Mouse (Mus musculus) central nervous system, embryonic 14 days (tissue): Measurements from ENCODE around the gene Prdm9. TPM values are rescaled to one million over a fixed set of nuclear protein-coding genes. Genes with fewer than 3 reads are reported as not detected.

Experiments
- polyA plus RNA-seq: library from polyadenylated mRNA; depleted of rRNA; stranded (reverse); fragments of >200 nt; gene quantifications from 2 replicates; pipeline ENCODE4 v1.2.3, GENCODE M21; 2012; rRNA removed

The Prdm9 gene
- 4.1 TPM in 2 replicates for polyA plus RNA-seq

DNA sequence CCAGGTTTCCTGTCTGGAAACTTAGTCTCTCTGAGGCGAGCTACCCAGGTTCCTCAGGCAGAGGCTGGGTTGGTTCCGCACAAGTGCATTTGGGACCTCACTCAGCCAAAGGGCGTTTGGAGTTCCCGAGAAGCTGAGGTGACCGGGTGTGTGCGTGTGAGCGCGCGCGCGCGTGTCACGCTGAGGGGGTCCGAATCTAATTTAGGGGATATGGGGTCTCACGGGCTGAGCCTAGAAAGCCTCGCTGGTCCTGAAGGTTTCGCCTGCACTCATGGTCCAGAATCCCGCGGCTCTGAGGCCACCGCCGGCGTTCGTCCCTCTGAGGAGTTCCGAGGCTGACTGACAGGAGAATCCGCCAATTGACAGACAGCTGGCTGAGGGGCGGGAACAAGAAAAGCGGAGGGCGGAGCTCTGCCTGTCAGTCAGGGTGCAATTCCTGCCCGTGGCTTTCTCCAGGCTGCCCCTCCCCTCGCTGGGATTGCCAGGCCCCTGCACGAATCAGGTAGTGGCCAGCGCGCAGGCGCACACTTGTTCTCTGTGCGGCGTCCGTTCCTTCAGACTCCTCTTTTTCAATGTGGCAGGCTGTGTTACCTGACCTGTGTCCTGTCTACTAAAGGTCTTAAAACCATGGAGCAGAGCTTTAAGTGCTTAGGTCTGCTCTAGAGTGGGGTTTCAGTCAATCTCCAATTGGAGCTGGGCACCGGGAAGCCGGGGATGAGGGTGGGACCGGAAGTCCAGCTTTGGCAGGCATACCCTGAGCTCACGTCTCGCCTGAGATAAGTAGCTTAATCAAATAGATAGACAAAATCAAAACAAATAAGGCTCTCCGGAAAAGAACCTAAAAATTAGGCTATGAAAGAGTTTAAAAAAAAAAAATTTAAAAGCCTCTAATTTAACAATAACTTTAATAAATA lies at the start of gene Prdm9:
Prdm9 (minus strand) TSS at position 341 of the 914 bp plus-strand sequence.

DNA sequence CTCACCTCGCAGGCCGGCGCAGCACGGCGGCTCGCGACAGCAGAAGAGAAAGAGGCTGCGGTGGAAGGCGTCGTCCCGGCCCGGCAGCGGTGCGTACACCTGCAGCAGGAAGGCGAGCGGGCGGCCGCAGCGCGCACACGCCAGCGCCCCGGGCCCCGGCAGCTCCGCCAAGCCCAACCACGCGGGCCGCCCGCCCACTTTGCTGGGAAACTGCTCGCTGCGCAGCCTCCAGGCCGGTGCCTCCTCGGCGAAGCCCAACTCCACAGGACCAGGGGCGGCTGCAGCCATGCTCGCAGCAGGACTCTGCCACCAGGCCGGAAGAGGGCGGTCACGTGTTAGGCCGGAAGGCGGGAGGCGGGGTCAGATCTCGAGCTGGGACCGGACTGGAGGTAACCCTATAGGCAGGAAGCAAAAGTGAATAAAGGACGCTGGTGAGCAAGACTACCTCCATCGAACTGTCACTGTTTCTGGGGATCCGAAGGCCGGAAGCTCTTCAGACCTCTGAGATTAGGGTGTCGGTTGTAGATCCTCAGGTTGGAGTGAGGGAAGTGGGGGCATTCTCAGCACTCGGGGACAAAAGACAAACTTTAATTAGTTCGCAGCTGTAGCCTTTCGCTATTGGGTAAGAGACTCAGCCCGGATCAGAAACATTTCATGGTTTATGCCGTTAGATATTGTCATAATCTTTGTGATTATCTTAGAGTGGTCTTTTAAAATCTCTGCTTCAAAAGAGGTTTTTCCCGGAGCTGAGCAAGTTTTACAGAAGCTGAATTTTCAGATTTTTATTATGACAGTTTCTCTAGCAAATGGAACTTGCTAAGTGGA lies 37.0 kb downstream of the Prdm9 start, which contains the start of gene Pdcd2:
Pdcd2 (minus strand) TSS at position 316 of the 825 bp plus-strand sequence.

DNA sequence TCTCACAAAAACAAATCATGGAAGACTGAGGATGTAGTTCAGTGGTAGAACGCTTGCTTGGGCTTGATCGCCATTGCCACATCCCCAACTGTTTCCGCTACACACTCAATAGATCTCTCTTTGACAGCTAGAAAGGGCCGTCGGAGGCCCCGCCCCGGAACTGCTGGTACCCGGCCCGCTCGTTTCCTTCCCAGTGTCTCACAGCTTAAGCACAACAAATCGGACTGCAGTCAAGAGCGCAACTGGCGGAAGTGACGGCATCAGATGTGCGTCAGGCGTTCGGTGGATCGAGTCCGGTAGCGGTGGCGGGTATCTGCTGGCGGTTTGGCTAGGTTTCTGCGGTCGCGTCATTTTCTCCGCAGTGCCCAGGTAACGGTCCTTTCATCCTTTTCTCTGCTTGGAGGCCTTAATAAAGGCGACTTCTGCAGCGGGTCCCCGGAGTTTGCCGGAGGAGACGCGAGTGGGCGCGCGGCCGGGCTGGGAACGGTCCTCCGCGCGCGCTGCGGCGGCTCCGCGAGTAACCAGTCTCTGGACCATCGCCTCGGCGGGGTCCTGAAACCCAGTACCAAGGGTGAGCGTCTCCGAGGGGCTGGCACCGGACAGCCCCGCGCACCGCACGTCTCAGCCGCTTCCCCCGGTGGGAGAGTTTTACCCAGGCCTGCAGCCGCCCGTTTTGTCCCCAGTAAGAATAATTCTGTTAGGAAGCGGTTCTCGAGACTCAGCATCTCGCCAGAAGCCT lies 64.3 kb downstream of the Prdm9 start, which contains the start of the genes Psmb1 and Tbp:
Psmb1 (minus strand) TSS at position 96 of the 739 bp plus-strand sequence.
Tbp (plus strand) TSS at position 233 of the 739 bp plus-strand sequence.

Other genes starting within 250 kb of the Prdm9 start
- gene Dll1, start 187.5 kb downstream of the Prdm9 start, polyA plus RNA-seq: 51.2 and 71.8 TPM in 2 replicates
- gene Fam120b, start 168.2 kb downstream of the Prdm9 start, polyA plus RNA-seq: 26.9 and 27.3 TPM in 2 replicates
- gene Psmb1, start 64.6 kb downstream of the Prdm9 start, polyA plus RNA-seq: 161 and 168 TPM in 2 replicates
- gene Tbp, start 64.5 kb downstream of the Prdm9 start, polyA plus RNA-seq: 85.6 and 92.7 TPM in 2 replicates
- 35.9 and 38.8 TPM in 2 replicates for gene Pdcd2, start 37.1 kb downstream of the Prdm9 start, polyA plus RNA-seq
- gene Chd1, start 140.6 kb upstream of the Prdm9 start, polyA plus RNA-seq: 10.9 and 12.0 TPM in 2 replicates